Mouse (Mus musculus) intestine, postnatal 0 days (tissue): Measurements from ENCODE around the gene Sipa1l1. TPM values are rescaled to one million over a fixed set of nuclear protein-coding genes. Genes with fewer than 3 reads are reported as not detected.

ENCODE experiments used
- ATAC-seq: fragments of 200-750 bp; cut with Nextera tagmentation; 2 replicates; pipeline ENCODE4 v1.8.0; 2017; ENCODE audit warnings: mild to moderate bottlenecking, moderate TSS enrichment, moderate library complexity
- H3K27ac ChIP-seq: fragments of 300-500 bp; sonication (generic); 2 replicates; pipeline ENCODE4 v1.5.1; 2014; ENCODE audit warnings: mild to moderate bottlenecking, low read depth, low read length, moderate library complexity
- H3K27me3 ChIP-seq: fragments of 300-500 bp; sonication (generic); replicated peaks from 2 replicates; pipeline ENCODE4 v1.6.1; 2014; ENCODE audit warnings: low read length, mixed read lengths; ENCODE audit not compliant: control insufficient read depth, insufficient read depth
- H3K36me3 ChIP-seq: fragments of 300-500 bp; sonication (generic); 2 replicates; pipeline ENCODE4 v1.6.1; 2014; ENCODE audit warnings: mild to moderate bottlenecking, moderate library complexity; ENCODE audit not compliant: control insufficient read depth, insufficient read depth
- H3K4me1 ChIP-seq: fragments of 300-500 bp; sonication (generic); replicated peaks from 2 replicates; pipeline ENCODE4 v1.6.1; 2014; ENCODE audit warnings: antibody characterized with exemption, low read length, mixed read lengths; ENCODE audit not compliant: control insufficient read depth, insufficient read depth
- H3K4me2 ChIP-seq: fragments of 300-500 bp; sonication (generic); replicated peaks from 2 replicates; pipeline ENCODE4 v1.6.1; 2014; ENCODE audit warnings: low read depth, mild to moderate bottlenecking, moderate library complexity
- H3K4me3 ChIP-seq: fragments of 300-500 bp; sonication (generic); 2 replicates; pipeline ENCODE4 v1.5.1; 2014; ENCODE audit warnings: low read depth, low read length
- H3K9ac ChIP-seq: fragments of 300-500 bp; sonication (generic); 2 replicates; pipeline ENCODE4 v1.6.1; 2014; ENCODE audit warnings: mild to moderate bottlenecking, low read depth, low read length
- H3K9me3 ChIP-seq: fragments of 300-500 bp; sonication (generic); 2 replicates; pipeline ENCODE4 v1.6.1; 2016; ENCODE audit warnings: mixed run types; ENCODE audit not compliant: control insufficient read depth
- CTCF ChIP-seq: sonication (generic); IDR thresholded peaks from 2 replicates; pipeline ENCODE4 v1.5.1; 2016; ENCODE audit warnings: low read depth, mild to moderate bottlenecking, control low read depth, antibody characterized with exemption, moderate library complexity
- WGBS: fragments of 180-500 bp; shearing (Covaris S2); extraction: QIAGEN DNeasy Blood & Tissue Kit; methylation state at CpG from one replicate; pipeline ENCODE4 v1.1.7; 2014; 5-methylcytosine and 5-hydroxymethylcytosine counted together
- polyA plus RNA-seq: library from polyadenylated mRNA; unstranded; fragments of >200 nt; fragmentation: Nextera tagmentation; extraction: Ambion mirVana; gene quantifications from 2 replicates; pipeline ENCODE4 v1.2.1, GENCODE M21; 2015

Gene Sipa1l1
- polyA plus RNA-seq, 1 experiment from 2014 or later: 10.2 TPM

- H3K4me2 ChIP-seq: no peak overlapping the region
- H3K4me3 ChIP-seq: no peak overlapping the region
- H3K9me3 ChIP-seq: no peaks in the 10 kb centered on the region
- no peak for ATAC-seq
- no peaks in the 10 kb centered on the region for H3K27me3 ChIP-seq
- 0 out of 2 replicates have a peak, but pooled peaks cover 4% of the 10 kb centered on the region for H3K4me1 ChIP-seq
- no peak overlapping the region for H3K9ac ChIP-seq
- 72% methylated on average over 5 of the region's 5 CpGs for WGBS
- no peak overlapping the region for H3K27ac ChIP-seq
- peaks cover 36% of the 10 kb centered on the region for H3K36me3 ChIP-seq
- no peak for TF ChIP-seq CTCF
Measured at GRCm38 (mm10) chr12:82407531-82408255, 238.6 kb downstream of the Sipa1l1 start.

DNA sequence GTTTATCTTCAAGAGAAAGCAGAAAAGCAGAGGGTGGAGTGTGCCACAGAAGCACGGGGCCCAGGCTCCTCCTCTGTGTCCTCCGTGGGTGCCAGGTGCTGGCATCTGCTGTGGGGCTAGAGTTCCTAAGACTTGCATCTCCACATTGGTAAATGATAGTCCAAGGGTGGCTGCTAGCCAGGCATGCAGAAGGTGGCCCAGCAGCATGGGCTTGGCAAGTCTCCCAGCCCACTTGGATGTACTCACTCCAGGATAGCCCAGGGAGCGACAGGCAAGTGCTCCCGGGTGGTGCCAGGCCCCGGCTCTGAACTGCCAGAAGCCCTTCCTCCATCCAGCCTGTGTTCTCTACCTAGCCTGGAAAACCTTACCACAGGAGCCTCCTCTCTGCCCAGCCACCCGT, 239.4 kb downstream of the Sipa1l1 start:
- Histone ChIP-seq H3K27ac (no peak overlapping the region), H3K9me3 (no peaks in the 10 kb centered on the region), H3K27me3 (no peaks in the 10 kb centered on the region), H3K4me2 (no peak overlapping the region), H3K4me1 (0 out of 2 replicates have a peak, but pooled peaks cover 4% of the 10 kb centered on the region), H3K4me3 (no peak overlapping the region), H3K36me3 (peaks cover 29% of the 10 kb centered on the region), H3K9ac (no peak overlapping the region)
- WGBS: 77% methylated on average over 6 of the region's 6 CpGs
- ATAC-seq: no peak
- no peak for TF ChIP-seq CTCF

DNA sequence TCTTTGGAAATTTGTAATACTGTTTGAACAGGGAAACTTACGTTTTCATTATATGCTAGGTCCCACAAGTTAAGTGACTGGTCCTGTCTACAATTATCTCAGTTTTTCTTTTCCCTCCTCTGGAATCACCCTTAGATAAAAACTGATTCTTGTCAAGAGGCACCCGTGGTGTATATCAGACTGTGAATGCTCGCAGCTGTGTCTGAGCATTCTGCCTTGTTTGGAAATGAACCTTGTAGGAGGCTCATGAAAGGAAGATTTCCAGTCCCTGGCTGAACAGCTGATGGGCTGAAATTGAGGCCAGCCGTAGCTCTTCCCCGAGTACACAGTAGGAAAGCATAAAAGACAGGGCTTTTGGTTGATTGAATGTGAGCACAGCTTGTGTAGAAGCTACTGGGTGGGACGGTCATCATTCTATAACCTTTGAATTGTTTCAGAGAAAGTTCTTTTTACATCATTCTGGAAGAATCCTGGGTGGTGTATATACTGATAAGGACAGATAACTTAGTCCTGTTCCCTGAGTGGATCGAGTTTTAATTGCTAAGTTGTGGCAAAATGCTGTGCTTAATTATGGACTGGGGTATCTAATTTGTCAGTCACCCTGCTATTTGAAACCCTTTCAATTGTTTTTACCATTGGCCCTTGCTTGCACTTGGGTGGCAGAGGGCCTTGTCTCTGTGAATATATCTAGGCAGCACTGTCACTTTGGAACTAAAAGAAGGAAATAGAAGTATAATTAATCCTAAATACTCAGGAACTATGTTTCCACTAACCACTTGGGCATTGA, 240.8 kb downstream of the Sipa1l1 start:
- H3K9me3 ChIP-seq: no peaks in the 10 kb centered on the region
- WGBS: 52% methylated on average over 7 of the region's 7 CpGs
- no peak for TF ChIP-seq CTCF
- H3K36me3 ChIP-seq: peaks cover 22% of the 10 kb centered on the region
- H3K4me1 ChIP-seq: 0 out of 2 replicates have a peak, but pooled peaks cover 4% of the 10 kb centered on the region
- H3K9ac ChIP-seq: no peak overlapping the region
- ATAC-seq: no peak
- H3K27me3 ChIP-seq: no peaks in the 10 kb centered on the region
- H3K4me3 ChIP-seq: no peak overlapping the region
- H3K27ac ChIP-seq: no peak overlapping the region
- H3K4me2 ChIP-seq: no peak overlapping the region

DNA sequence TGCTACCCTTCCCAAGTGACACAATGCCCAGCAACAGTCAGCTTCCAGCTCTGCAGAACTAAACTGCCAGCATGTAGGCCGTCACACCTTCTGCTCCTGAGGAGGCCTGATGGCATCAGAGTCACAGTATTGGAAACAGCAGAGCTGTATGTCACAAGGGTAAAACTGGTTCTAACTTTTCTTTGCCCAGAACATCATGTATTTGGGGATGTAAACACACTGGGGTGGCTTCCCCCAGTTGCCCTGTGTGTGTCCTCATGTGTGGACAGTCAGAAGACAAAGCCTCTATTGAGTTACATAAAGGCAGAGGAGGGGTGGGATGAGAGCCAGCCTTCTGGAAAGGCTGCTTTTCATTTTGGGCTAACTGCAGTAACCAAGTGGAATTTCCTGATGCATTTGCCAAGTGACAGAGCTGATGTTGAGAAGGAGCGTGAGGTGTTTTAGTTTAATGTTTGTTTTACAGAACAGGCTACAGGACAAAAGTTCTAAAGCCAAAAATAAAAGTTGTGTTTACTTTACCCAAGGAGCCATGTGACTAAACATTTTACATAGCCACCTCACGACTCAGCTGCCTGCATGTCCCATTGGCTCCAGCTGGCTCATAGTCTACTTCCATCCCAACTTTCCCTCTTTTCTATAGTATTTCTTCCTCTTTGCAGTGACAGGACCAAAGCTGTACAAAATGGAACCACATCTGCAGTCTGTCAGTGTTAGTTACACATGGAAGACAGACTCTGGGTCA, 243.3 kb downstream of the Sipa1l1 start:
- Histone ChIP-seq H3K27me3 (no peaks in the 10 kb centered on the region), H3K4me2 (no peak overlapping the region), H3K36me3 (peaks cover 21% of the 10 kb centered on the region), H3K27ac (no peak overlapping the region; the same call in 1 of the 2 replicates), H3K9ac (no peak overlapping the region), H3K4me3 (no peak overlapping the region), H3K4me1 (0 out of 2 replicates have a peak, but pooled peaks cover 4% of the 10 kb centered on the region), H3K9me3 (no peaks in the 10 kb centered on the region)
- WGBS: 54% methylated on average over 3 of the region's 3 CpGs
- ATAC-seq: no peak
- TF ChIP-seq CTCF: no peak

DNA sequence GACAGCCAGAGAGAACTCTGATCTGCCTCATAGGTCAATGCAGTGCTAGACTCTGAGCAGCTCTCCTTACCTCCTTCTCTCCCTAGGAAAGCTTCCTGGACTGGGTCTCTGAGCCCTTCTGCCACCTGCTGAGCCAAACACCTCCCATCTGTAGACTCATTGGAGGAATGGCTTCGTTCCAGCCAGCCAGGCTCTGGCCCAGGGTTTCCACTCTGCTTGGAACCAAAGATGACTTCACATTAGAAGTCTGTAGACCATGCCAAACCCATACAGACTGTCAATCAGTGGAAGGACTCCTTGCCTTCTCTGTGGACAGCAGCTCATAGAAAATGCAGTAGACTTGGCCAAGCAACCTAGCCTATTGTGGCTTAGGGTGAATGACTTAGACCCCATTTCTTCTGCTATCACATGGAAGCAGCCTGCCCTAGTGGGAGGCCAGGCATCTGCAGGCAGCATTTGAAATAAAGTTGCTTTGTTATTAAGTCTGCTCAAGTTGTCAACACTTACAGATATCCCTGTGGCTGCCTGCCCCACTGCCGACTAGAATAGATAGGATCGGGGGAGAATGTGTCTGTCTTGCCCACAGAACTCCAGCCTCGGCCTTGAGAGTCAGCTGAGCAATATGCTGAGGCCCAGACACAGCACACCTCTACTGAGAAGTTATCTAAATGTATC, 246.7 kb downstream of the Sipa1l1 start:
- H3K27ac ChIP-seq: no peak overlapping the region
- no peaks in the 10 kb centered on the region for H3K27me3 ChIP-seq
- no peak for ATAC-seq

More for the DNA sequence above, 246.7 kb downstream of the Sipa1l1 start:
- Histone ChIP-seq H3K36me3 (peaks cover 25% of the 10 kb centered on the region), H3K9ac (no peak overlapping the region), H3K4me2 (no peak overlapping the region), H3K9me3 (no peaks in the 10 kb centered on the region), H3K4me3 (no peak overlapping the region), H3K4me1 (0 out of 2 replicates have a peak, but pooled peaks cover 4% of the 10 kb centered on the region)
- TF ChIP-seq CTCF: no peak
- WGBS: 81% methylated on average over 4 of the region's 4 CpGs
